Mouse (Mus musculus): ENCODE results near the gene Commd4. TPM values are rescaled to one million over a fixed set of nuclear protein-coding genes. Genes with fewer than 3 reads are reported as not detected.
A peak's percentile ranks its signal among the peaks of the same experiment; 100 is the strongest.

Gene Commd4
- polyA plus RNA-seq, 1 experiment, result 4.1 TPM

- Histone ChIP-seq H3K36me3 (ENCODE audit: control insufficient read depth) (peaks cover 23% of the 10 kb centered on the region), H3K4me1 (ENCODE audit: control insufficient read depth) (peaks cover 21% of the 10 kb centered on the region), H3K9me3 (ENCODE audit: control insufficient read depth, low read length) (no peaks in the 10 kb centered on the region), H3K27me3 (ENCODE audit: control insufficient read depth) (no peaks in the 10 kb centered on the region), H3K4me3 (replicated peaks) (peak overlapping the region; percentile 92)
- TF ChIP-seq TAL1 (IDR thresholded peaks at IDR 0.05; ENCODE audit: low read length), result no peak
- TF ChIP-seq GATA1 (IDR thresholded peaks at IDR 0.05; ENCODE audit: low read length), result no peak
Observed at GRCm38 (mm10) chr9:57158506-57158905, 375 bp upstream of the Commd4 start.

GRCm38 (mm10) chr9:57157499-57157898 lies 632 bp downstream of the Commd4 start:
- H3K4me3 ChIP-seq (replicated peaks), result peak overlapping the region; percentile 92
- H3K27me3 ChIP-seq (ENCODE audit: control insufficient read depth), result no peaks in the 10 kb centered on the region
- H3K4me1 ChIP-seq (ENCODE audit: control insufficient read depth), result peaks cover 21% of the 10 kb centered on the region
- H3K9me3 ChIP-seq (ENCODE audit: control insufficient read depth, low read length), result no peaks in the 10 kb centered on the region
- peaks cover 23% of the 10 kb centered on the region for H3K36me3 ChIP-seq (ENCODE audit: control insufficient read depth)
- TF ChIP-seq TAL1 (IDR thresholded peaks at IDR 0.05; ENCODE audit: low read length) (no peak), GATA1 (IDR thresholded peaks at IDR 0.05; ENCODE audit: low read length) (no peak)

- Histone ChIP-seq H3K4me3 (replicated peaks) (peak overlapping the region; percentile 92), H3K4me1 (ENCODE audit: control insufficient read depth) (peaks cover 21% of the 10 kb centered on the region), H3K27me3 (ENCODE audit: control insufficient read depth) (no peaks in the 10 kb centered on the region), H3K36me3 (ENCODE audit: control insufficient read depth) (peaks cover 23% of the 10 kb centered on the region), H3K9me3 (ENCODE audit: control insufficient read depth, low read length) (no peaks in the 10 kb centered on the region)
- no peak for TF ChIP-seq GATA1 (IDR thresholded peaks at IDR 0.05; ENCODE audit: low read length)
- TF ChIP-seq TAL1 (IDR thresholded peaks at IDR 0.05; ENCODE audit: low read length), result no peak
Observed at GRCm38 (mm10) chr9:57156823-57157222, 1.3 kb downstream of the Commd4 start.

- no peak overlapping the region for H3K4me3 ChIP-seq (replicated peaks)
- TF ChIP-seq GATA1 (IDR thresholded peaks at IDR 0.05; ENCODE audit: low read length), result no peak
- TF ChIP-seq TAL1 (IDR thresholded peaks at IDR 0.05; ENCODE audit: low read length), result no peak
- no peaks in the 10 kb centered on the region for H3K27me3 ChIP-seq (ENCODE audit: control insufficient read depth)
- H3K9me3 ChIP-seq (ENCODE audit: control insufficient read depth, low read length), result no peaks in the 10 kb centered on the region
- peaks cover 21% of the 10 kb centered on the region for H3K4me1 ChIP-seq (ENCODE audit: control insufficient read depth)
- peaks cover 23% of the 10 kb centered on the region for H3K36me3 ChIP-seq (ENCODE audit: control insufficient read depth)
Observed at GRCm38 (mm10) chr9:57156383-57156782, 1.7 kb downstream of the Commd4 start.

- Histone ChIP-seq H3K4me1 (ENCODE audit: control insufficient read depth) (peaks cover 25% of the 10 kb centered on the region), H3K4me3 (replicated peaks) (no peak overlapping the region), H3K27me3 (ENCODE audit: control insufficient read depth) (no peaks in the 10 kb centered on the region), H3K9me3 (ENCODE audit: control insufficient read depth, low read length) (no peaks in the 10 kb centered on the region), H3K36me3 (ENCODE audit: control insufficient read depth) (peaks cover 23% of the 10 kb centered on the region)
- TF ChIP-seq TAL1 (IDR thresholded peaks at IDR 0.05; ENCODE audit: low read length) (no peak), GATA1 (IDR thresholded peaks at IDR 0.05; ENCODE audit: low read length) (no peak)
Observed at GRCm38 (mm10) chr9:57152331-57152730, 5.8 kb downstream of the Commd4 start.

- H3K4me3 ChIP-seq (replicated peaks), result no peak overlapping the region
- H3K36me3 ChIP-seq (ENCODE audit: control insufficient read depth), result peaks cover 12% of the 10 kb centered on the region
- TF ChIP-seq GATA1 (IDR thresholded peaks at IDR 0.05; ENCODE audit: low read length) (no peak), TAL1 (IDR thresholded peaks at IDR 0.05; ENCODE audit: low read length) (no peak)
- no peaks in the 10 kb centered on the region for H3K27me3 ChIP-seq (ENCODE audit: control insufficient read depth)
- no peaks in the 10 kb centered on the region for H3K9me3 ChIP-seq (ENCODE audit: control insufficient read depth, low read length)
- peaks cover 21% of the 10 kb centered on the region for H3K4me1 ChIP-seq (ENCODE audit: control insufficient read depth)
Observed at GRCm38 (mm10) chr9:57150192-57150591, 7.9 kb downstream of the Commd4 start.

- Histone ChIP-seq H3K27me3 (ENCODE audit: control insufficient read depth) (no peaks in the 10 kb centered on the region), H3K36me3 (ENCODE audit: control insufficient read depth) (peaks cover 4% of the 10 kb centered on the region), H3K4me3 (replicated peaks) (peak overlapping the region; percentile 65), H3K9me3 (ENCODE audit: control insufficient read depth, low read length) (no peaks in the 10 kb centered on the region), H3K4me1 (ENCODE audit: control insufficient read depth) (peaks cover 21% of the 10 kb centered on the region)
- TF ChIP-seq GATA1 (IDR thresholded peaks at IDR 0.05; ENCODE audit: low read length), result no peak
- TF ChIP-seq TAL1 (IDR thresholded peaks at IDR 0.05; ENCODE audit: low read length), result no peak
Observed at GRCm38 (mm10) chr9:57149021-57149420, 9.1 kb downstream of the Commd4 start.

- Histone ChIP-seq H3K4me1 (ENCODE audit: control insufficient read depth) (peaks cover 21% of the 10 kb centered on the region), H3K4me3 (replicated peaks) (peak within 1 kb of the TSS; percentile 65), H3K36me3 (ENCODE audit: control insufficient read depth) (peaks cover 8% of the 10 kb centered on the region), H3K9me3 (ENCODE audit: control insufficient read depth, low read length) (no peaks in the 10 kb centered on the region), H3K27me3 (ENCODE audit: control insufficient read depth) (no peaks in the 10 kb centered on the region)
- TF ChIP-seq GATA1 (IDR thresholded peaks at IDR 0.05; ENCODE audit: low read length) (no peak), TAL1 (IDR thresholded peaks at IDR 0.05; ENCODE audit: low read length) (no peak)
Observed at GRCm38 (mm10) chr9:57148144-57148878, 9.8 kb downstream of the Commd4 start, which contains the start of gene Neil1. Gene Neil1 (minus strand): TSS chr9:57148305.

- Histone ChIP-seq H3K9me3 (ENCODE audit: control insufficient read depth, low read length) (no peaks in the 10 kb centered on the region), H3K4me3 (replicated peaks) (peak overlapping the region; percentile 65), H3K4me1 (ENCODE audit: control insufficient read depth) (peaks cover 21% of the 10 kb centered on the region), H3K36me3 (ENCODE audit: control insufficient read depth) (peaks cover 12% of the 10 kb centered on the region), H3K27me3 (ENCODE audit: control insufficient read depth) (no peaks in the 10 kb centered on the region)
- TF ChIP-seq GATA1 (IDR thresholded peaks at IDR 0.05; ENCODE audit: low read length) (no peak), TAL1 (IDR thresholded peaks at IDR 0.05; ENCODE audit: low read length) (no peak)
Observed at GRCm38 (mm10) chr9:57147205-57148143, 10.7 kb downstream of the Commd4 start.

All from erythroblast, embryonic 14.5 days (primary cell).